Mouse (Mus musculus): ENCODE results near the gene Ralgapa2. TPM values are rescaled to one million over a fixed set of nuclear protein-coding genes. Genes with fewer than 3 reads are reported as not detected.
A peak's percentile ranks its signal among the peaks of the same experiment; 100 is the strongest.

The Ralgapa2 gene
- polyA plus RNA-seq, 1 experiment from 2014 or later: 9.0 TPM

GRCm38 (mm10) chr2:146330772-146331281 lies 181.3 kb downstream of the Ralgapa2 start:
- WGBS: 36% methylated on average over 8 of the region's 8 CpGs
- ATAC-seq (ENCODE audit: low FRiP score) (peak; percentile 89), DNase-seq (ENCODE audit: low spot score, missing footprints) (peak; percentile 93)
- peaks cover 16% of the 10 kb centered on the region; the same call in 1 of the 2 replicates for H3K4me1 ChIP-seq (ENCODE audit: control insufficient read depth, insufficient read depth, low read length)
- H3K4me2 ChIP-seq: no peak overlapping the region
- H3K9me3 ChIP-seq (ENCODE audit: control insufficient read depth, low read length): no peaks in the 10 kb centered on the region
- no peaks in the 10 kb centered on the region for H3K27me3 ChIP-seq (ENCODE audit: control insufficient read depth, insufficient read depth, low read length)
- H3K27ac ChIP-seq (ENCODE audit: low read depth, low read length): peak overlapping the region; percentile 37; the same call in 1 of the 2 replicates
- H3K9ac ChIP-seq (ENCODE audit: low read length): no peak overlapping the region
- H3K4me3 ChIP-seq (ENCODE audit: low read depth, low read length): no peak overlapping the region
- no peaks in the 10 kb centered on the region; the same call in 1 of the 2 replicates for H3K36me3 ChIP-seq (ENCODE audit: control insufficient read depth, insufficient read depth, low read length)

GRCm38 (mm10) chr2:146330101-146330500 lies 182.0 kb downstream of the Ralgapa2 start:
- no peak for ATAC-seq (ENCODE audit: low FRiP score)
- Histone ChIP-seq H3K27me3 (ENCODE audit: control insufficient read depth, insufficient read depth, low read length) (no peaks in the 10 kb centered on the region), H3K36me3 (ENCODE audit: control insufficient read depth, insufficient read depth, low read length) (no peaks in the 10 kb centered on the region; the same call in 1 of the 2 replicates), H3K9me3 (ENCODE audit: control insufficient read depth, low read length) (no peaks in the 10 kb centered on the region), H3K4me1 (ENCODE audit: control insufficient read depth, insufficient read depth, low read length) (peaks cover 19% of the 10 kb centered on the region; the same call in 1 of the 2 replicates), H3K4me3 (ENCODE audit: low read depth, low read length) (no peak overlapping the region), H3K4me2 (no peak overlapping the region), H3K27ac (ENCODE audit: low read depth, low read length) (no peak overlapping the region), H3K9ac (ENCODE audit: low read length) (no peak overlapping the region)
- no peak for DNase-seq (ENCODE audit: low spot score, missing footprints)
- WGBS: 98% methylated on average over 1 of the region's 1 CpGs

DNA sequence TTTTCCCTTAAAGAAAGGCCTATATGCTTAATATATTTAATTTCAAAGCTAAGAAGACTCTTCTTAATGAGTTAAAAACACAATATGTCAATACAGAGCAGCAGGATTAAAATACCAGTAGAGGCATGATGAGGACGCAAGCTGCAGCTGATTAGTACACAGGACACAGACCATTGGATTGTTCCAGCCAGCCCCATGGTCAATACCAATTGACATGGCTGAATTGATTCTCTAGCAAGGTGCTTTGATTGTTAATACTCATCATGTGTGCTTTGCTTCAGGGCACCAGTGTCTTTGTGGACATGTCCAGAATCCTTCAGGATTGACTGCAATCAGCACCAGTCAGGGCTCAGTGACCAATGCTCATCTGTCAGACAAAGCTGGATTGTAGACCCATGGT lies 185.5 kb downstream of the Ralgapa2 start:
- peak; percentile 88 for DNase-seq (ENCODE audit: low spot score, missing footprints)

DNA sequence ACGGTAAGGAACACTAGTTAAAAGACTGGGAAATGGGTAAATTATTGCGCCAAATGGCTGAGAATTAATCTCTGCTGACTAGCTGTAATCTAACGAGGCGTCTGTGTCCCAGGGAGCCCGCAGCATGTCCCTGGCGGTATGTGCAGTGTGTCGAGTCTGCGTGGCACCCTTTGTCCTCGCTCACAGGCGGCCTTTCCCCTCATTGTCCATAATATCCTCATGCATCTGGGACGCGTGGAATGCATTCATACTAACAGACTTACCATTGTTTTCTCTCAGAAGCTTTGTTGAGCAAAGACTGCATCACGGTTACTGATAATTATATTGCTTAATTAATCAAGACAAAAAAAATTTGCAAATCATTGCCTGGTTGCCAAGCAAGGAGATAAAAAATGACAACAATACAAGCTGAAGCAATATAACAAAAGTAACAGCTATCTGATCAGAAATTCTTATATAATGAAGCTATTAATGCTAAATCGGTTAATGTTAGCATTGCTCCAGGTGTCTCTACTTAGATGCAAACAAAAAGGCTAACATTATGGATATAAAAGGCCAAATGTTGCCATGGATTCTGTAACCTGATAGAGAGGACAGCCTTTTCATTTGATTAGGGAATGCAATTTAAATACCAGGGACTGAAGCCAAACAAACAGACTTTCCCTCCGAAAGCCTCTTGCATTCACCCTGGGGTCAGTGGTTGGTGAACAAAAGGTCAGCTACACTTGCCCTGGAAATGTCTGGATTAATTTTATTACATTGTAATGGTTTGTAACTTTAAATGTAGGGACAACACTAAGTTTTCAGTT lies 187.0 kb downstream of the Ralgapa2 start:
- Histone ChIP-seq H3K4me2 (no peak overlapping the region), H3K27ac (ENCODE audit: low read depth, low read length) (peak overlapping the region; percentile 45), H3K27me3 (ENCODE audit: control insufficient read depth, insufficient read depth, low read length) (0 out of 2 replicates have a peak, but pooled peaks cover 2% of the 10 kb centered on the region), H3K9ac (ENCODE audit: low read length) (peak overlapping the region; percentile 37; the same call in 1 of the 2 replicates), H3K4me1 (ENCODE audit: control insufficient read depth, insufficient read depth, low read length) (peaks cover 19% of the 10 kb centered on the region), H3K4me3 (ENCODE audit: low read depth, low read length) (no peak overlapping the region), H3K36me3 (ENCODE audit: control insufficient read depth, insufficient read depth, low read length) (no peaks in the 10 kb centered on the region), H3K9me3 (ENCODE audit: control insufficient read depth, low read length) (no peaks in the 10 kb centered on the region)
- WGBS: 9% methylated on average over 15 of the region's 15 CpGs
- DNase-seq (ENCODE audit: low spot score, missing footprints) (peak; percentile 92), ATAC-seq (ENCODE audit: low FRiP score) (peak; percentile 92)

More for the DNA sequence above, 185.5 kb downstream of the Ralgapa2 start:
- H3K9me3 ChIP-seq (ENCODE audit: control insufficient read depth, low read length): no peaks in the 10 kb centered on the region
- H3K9ac ChIP-seq (ENCODE audit: low read length): no peak overlapping the region
- no peaks in the 10 kb centered on the region; the same call in 1 of the 2 replicates for H3K36me3 ChIP-seq (ENCODE audit: control insufficient read depth, insufficient read depth, low read length)
- WGBS: 24% methylated on average over 1 of the region's 1 CpGs
- H3K4me1 ChIP-seq (ENCODE audit: control insufficient read depth, insufficient read depth, low read length): peaks cover 30% of the 10 kb centered on the region
- H3K4me3 ChIP-seq (ENCODE audit: low read depth, low read length): no peak overlapping the region
- peak; percentile 56 for ATAC-seq (ENCODE audit: low FRiP score)
- no peak overlapping the region for H3K27ac ChIP-seq (ENCODE audit: low read depth, low read length)
- 0 out of 2 replicates have a peak, but pooled peaks cover 2% of the 10 kb centered on the region for H3K27me3 ChIP-seq (ENCODE audit: control insufficient read depth, insufficient read depth, low read length)
- H3K4me2 ChIP-seq: no peak overlapping the region

- Histone ChIP-seq H3K4me3 (ENCODE audit: low read depth, low read length) (no peak overlapping the region), H3K36me3 (ENCODE audit: control insufficient read depth, insufficient read depth, low read length) (no peaks in the 10 kb centered on the region), H3K4me2 (no peak overlapping the region), H3K9ac (ENCODE audit: low read length) (peak overlapping the region; percentile 37; the same call in 1 of the 2 replicates), H3K4me1 (ENCODE audit: control insufficient read depth, insufficient read depth, low read length) (peaks cover 19% of the 10 kb centered on the region), H3K9me3 (ENCODE audit: control insufficient read depth, low read length) (no peaks in the 10 kb centered on the region), H3K27me3 (ENCODE audit: control insufficient read depth, insufficient read depth, low read length) (0 out of 2 replicates have a peak, but pooled peaks cover 2% of the 10 kb centered on the region), H3K27ac (ENCODE audit: low read depth, low read length) (peak overlapping the region; percentile 45)
- WGBS: 71% methylated on average over 3 of the region's 3 CpGs
- DNase-seq (ENCODE audit: low spot score, missing footprints) (peak; percentile 86), ATAC-seq (ENCODE audit: low FRiP score) (peak; percentile 51)
These were observed 187.8 kb downstream of the Ralgapa2 start for GRCm38 (mm10) chr2:146324140-146324906.

- no peaks in the 10 kb centered on the region for H3K9me3 ChIP-seq (ENCODE audit: control insufficient read depth, low read length)
- no peak for ATAC-seq (ENCODE audit: low FRiP score)
- H3K27me3 ChIP-seq (ENCODE audit: control insufficient read depth, insufficient read depth, low read length): 0 out of 2 replicates have a peak, but pooled peaks cover 2% of the 10 kb centered on the region
- H3K27ac ChIP-seq (ENCODE audit: low read depth, low read length): no peak overlapping the region
- H3K4me1 ChIP-seq (ENCODE audit: control insufficient read depth, insufficient read depth, low read length): peaks cover 19% of the 10 kb centered on the region
- no peak overlapping the region for H3K4me3 ChIP-seq (ENCODE audit: low read depth, low read length)
- no peak overlapping the region for H3K4me2 ChIP-seq
- WGBS: 79% methylated on average over 4 of the region's 4 CpGs
- no peaks in the 10 kb centered on the region for H3K36me3 ChIP-seq (ENCODE audit: control insufficient read depth, insufficient read depth, low read length)
- H3K9ac ChIP-seq (ENCODE audit: low read length): no peak overlapping the region
- DNase-seq (ENCODE audit: low spot score, missing footprints): no peak
These were observed 188.6 kb downstream of the Ralgapa2 start for GRCm38 (mm10) chr2:146323528-146323927.

GRCm38 (mm10) chr2:146322770-146323169 lies 189.4 kb downstream of the Ralgapa2 start:
- ATAC-seq (ENCODE audit: low FRiP score) (no peak), DNase-seq (ENCODE audit: low spot score, missing footprints) (no peak)
- no peaks in the 10 kb centered on the region for H3K9me3 ChIP-seq (ENCODE audit: control insufficient read depth, low read length)
- 58% methylated on average over 2 of the region's 2 CpGs for WGBS
- no peak overlapping the region for H3K4me3 ChIP-seq (ENCODE audit: low read depth, low read length)
- H3K27ac ChIP-seq (ENCODE audit: low read depth, low read length): no peak overlapping the region
- H3K27me3 ChIP-seq (ENCODE audit: control insufficient read depth, insufficient read depth, low read length): 0 out of 2 replicates have a peak, but pooled peaks cover 2% of the 10 kb centered on the region
- H3K4me1 ChIP-seq (ENCODE audit: control insufficient read depth, insufficient read depth, low read length): peaks cover 19% of the 10 kb centered on the region
- H3K9ac ChIP-seq (ENCODE audit: low read length): no peak overlapping the region
- no peaks in the 10 kb centered on the region for H3K36me3 ChIP-seq (ENCODE audit: control insufficient read depth, insufficient read depth, low read length)
- H3K4me2 ChIP-seq: no peak overlapping the region

- no peak overlapping the region for H3K4me3 ChIP-seq (ENCODE audit: low read depth, low read length)
- H3K36me3 ChIP-seq (ENCODE audit: control insufficient read depth, insufficient read depth, low read length): no peaks in the 10 kb centered on the region
- H3K4me1 ChIP-seq (ENCODE audit: control insufficient read depth, insufficient read depth, low read length): peaks cover 19% of the 10 kb centered on the region
- no peak for DNase-seq (ENCODE audit: low spot score, missing footprints)
- H3K9me3 ChIP-seq (ENCODE audit: control insufficient read depth, low read length): no peaks in the 10 kb centered on the region
- H3K27me3 ChIP-seq (ENCODE audit: control insufficient read depth, insufficient read depth, low read length): 0 out of 2 replicates have a peak, but pooled peaks cover 2% of the 10 kb centered on the region
- no peak for ATAC-seq (ENCODE audit: low FRiP score)
- H3K27ac ChIP-seq (ENCODE audit: low read depth, low read length): no peak overlapping the region
- H3K4me2 ChIP-seq: no peak overlapping the region
- no peak overlapping the region for H3K9ac ChIP-seq (ENCODE audit: low read length)
- WGBS: 90% methylated on average over 2 of the region's 2 CpGs
These were observed 190.1 kb downstream of the Ralgapa2 start for GRCm38 (mm10) chr2:146322019-146322418.
